Mouse (Mus musculus) heart, postnatal 0 days (tissue): Measurements from ENCODE around the gene Ikzf2. TPM values are rescaled to one million over a fixed set of nuclear protein-coding genes. Genes with fewer than 3 reads are reported as not detected.

Source experiments
- ATAC-seq: fragments of 200-750 bp; cut with Nextera tagmentation; 2 replicates; pipeline ENCODE4 v1.8.0; 2017; ENCODE audit warnings: low read depth, moderate number of reproducible peaks, moderate library complexity; ENCODE audit not compliant: insufficient read depth
- DNase-seq: peaks from one replicate; pipeline ENCODE4 v3.0.0-alpha.2; 2016; ENCODE audit warnings: low spot score
- H3K27ac ChIP-seq: fragments of 300-500 bp; sonication (generic); 2 replicates; pipeline ENCODE4 v1.5.1; 2014; ENCODE audit warnings: low read depth, mild to moderate bottlenecking
- H3K27me3 ChIP-seq: fragments of 300-500 bp; sonication (generic); 2 replicates; pipeline ENCODE4 v1.6.1; 2014; ENCODE audit warnings: low read length, mixed read lengths; ENCODE audit not compliant: control insufficient read depth, insufficient read depth
- H3K36me3 ChIP-seq: fragments of 300-500 bp; sonication (generic); replicated peaks from 2 replicates; pipeline ENCODE4 v1.6.1; 2014; ENCODE audit warnings: low read length, mixed read lengths; ENCODE audit not compliant: control insufficient read depth, insufficient read depth
- H3K4me1 ChIP-seq: fragments of 300-500 bp; sonication (generic); 2 replicates; pipeline ENCODE4 v1.6.1; 2014; ENCODE audit warnings: antibody characterized with exemption; ENCODE audit not compliant: control insufficient read depth, insufficient read depth
- H3K4me2 ChIP-seq: fragments of 300-500 bp; sonication (generic); 2 replicates; pipeline ENCODE4 v1.6.1; 2014; ENCODE audit warnings: low read depth, mild to moderate bottlenecking, low read length, moderate library complexity
- H3K4me3 ChIP-seq: fragments of 300-500 bp; sonication (generic); 2 replicates; pipeline ENCODE4 v1.5.1; 2014; ENCODE audit warnings: low read depth, low read length
- H3K9ac ChIP-seq: fragments of 300-500 bp; sonication (generic); replicated peaks from 2 replicates; pipeline ENCODE4 v1.6.1; 2014; ENCODE audit warnings: low read depth, low read length, mixed read lengths
- H3K9me3 ChIP-seq: fragments of 300-500 bp; sonication (generic); replicated peaks from 2 replicates; pipeline ENCODE4 v1.6.1; 2016; ENCODE audit warnings: low read length; ENCODE audit not compliant: control insufficient read depth
- CTCF ChIP-seq: IDR thresholded peaks from 2 replicates; pipeline ENCODE4 v1.5.1; 2016; ENCODE audit warnings: antibody characterized with exemption, control low read depth, low read depth
- EP300 ChIP-seq: IDR thresholded peaks from 2 replicates; pipeline ENCODE4 v1.6.1; 2016; ENCODE audit warnings: antibody characterized with exemption, low read depth
- WGBS: fragments of 180-500 bp; shearing (Covaris S2); extraction: QIAGEN DNeasy Blood & Tissue Kit; methylation state at CpG from one replicate; pipeline ENCODE4 v1.1.7; 2014; 5-methylcytosine and 5-hydroxymethylcytosine counted together
- polyA plus RNA-seq: library from polyadenylated mRNA; unstranded; fragments of >200 nt; fragmentation: Nextera tagmentation; extraction: Ambion mirVana; gene quantifications from 2 replicates; pipeline ENCODE4 v1.2.1, GENCODE M21; 2015
- total RNA-seq: library from RNA; depleted of rRNA; stranded (reverse); fragments of >200 nt; gene quantifications from 2 replicates; pipeline ENCODE4 v1.2.3, GENCODE M21; 2014; ENCODE audit warnings: low replicate concordance

Ikzf2 gene
- total and polyA plus RNA-seq, 2 experiments from 2014 or later: 1.7 to 4.7 TPM

- Histone ChIP-seq H3K27ac (peak overlapping the region; percentile 96; the same call in 1 of the 2 replicates), H3K4me2 (peak overlapping the region; percentile 92), H3K36me3 (no peaks in the 10 kb centered on the region), H3K9me3 (no peaks in the 10 kb centered on the region), H3K4me1 (peaks cover 7% of the 10 kb centered on the region; the same call in 1 of the 2 replicates), H3K27me3 (no peaks in the 10 kb centered on the region), H3K9ac (peak overlapping the region; percentile 61), H3K4me3 (peak overlapping the region; percentile 94)
- whole genome bisulfite sequencing: 2% methylated on average over 14 of the region's 15 CpGs
- TF ChIP-seq CTCF (no peak), EP300 (no peak)
- peak; percentile 17 for DNase-seq
- no peak for ATAC-seq
Measured at GRCm38 (mm10) chr1:69685890-69686490, 1.1 kb downstream of the Ikzf2 start.

GRCm38 (mm10) chr1:69685049-69685889 lies 1.8 kb downstream of the Ikzf2 start:
- H3K4me2 ChIP-seq: peak overlapping the region; percentile 92
- H3K27ac ChIP-seq: peak overlapping the region; percentile 16; the same call in 1 of the 2 replicates
- H3K27me3 ChIP-seq: no peaks in the 10 kb centered on the region
- no peaks in the 10 kb centered on the region for H3K36me3 ChIP-seq
- 1% methylated on average over 11 of the region's 11 CpGs for WGBS
- DNase-seq (no peak), ATAC-seq (no peak)
- TF ChIP-seq EP300 (no peak), CTCF (no peak)
- peak overlapping the region; percentile 94 for H3K4me3 ChIP-seq
- H3K9me3 ChIP-seq: no peaks in the 10 kb centered on the region
- H3K4me1 ChIP-seq: peaks cover 7% of the 10 kb centered on the region; the same call in 1 of the 2 replicates
- H3K9ac ChIP-seq: peak overlapping the region; percentile 61

- H3K27ac ChIP-seq: no peak overlapping the region
- ATAC-seq (no peak), DNase-seq (no peak)
- H3K27me3 ChIP-seq: no peaks in the 10 kb centered on the region
- TF ChIP-seq CTCF: no peak
- TF ChIP-seq EP300: no peak
- peaks cover 7% of the 10 kb centered on the region; the same call in 1 of the 2 replicates for H3K4me1 ChIP-seq
- no peaks in the 10 kb centered on the region for H3K36me3 ChIP-seq
- H3K9ac ChIP-seq: peak overlapping the region; percentile 61; the same call in 1 of the 2 replicates
- H3K4me3 ChIP-seq: peak overlapping the region; percentile 94
- 44% methylated on average over 13 of the region's 13 CpGs for WGBS
- peak overlapping the region; percentile 92 for H3K4me2 ChIP-seq
- no peaks in the 10 kb centered on the region for H3K9me3 ChIP-seq
Measured at GRCm38 (mm10) chr1:69684280-69685040, 2.6 kb downstream of the Ikzf2 start.

GRCm38 (mm10) chr1:69683851-69684250 lies 3.2 kb downstream of the Ikzf2 start:
- 81% methylated on average over 3 of the region's 3 CpGs for WGBS
- Histone ChIP-seq H3K9me3 (no peaks in the 10 kb centered on the region), H3K27me3 (no peaks in the 10 kb centered on the region), H3K4me3 (no peak overlapping the region), H3K27ac (no peak overlapping the region), H3K9ac (no peak overlapping the region), H3K36me3 (no peaks in the 10 kb centered on the region), H3K4me2 (peak overlapping the region; percentile 92; the same call in 1 of the 2 replicates), H3K4me1 (peaks cover 7% of the 10 kb centered on the region; the same call in 1 of the 2 replicates)
- no peak for DNase-seq
- TF ChIP-seq CTCF (no peak), EP300 (no peak)
- ATAC-seq: no peak

GRCm38 (mm10) chr1:69683058-69683457 lies 4.0 kb downstream of the Ikzf2 start:
- no peak overlapping the region for H3K9ac ChIP-seq
- no peak overlapping the region for H3K4me2 ChIP-seq
- no peaks in the 10 kb centered on the region for H3K27me3 ChIP-seq
- TF ChIP-seq EP300 (no peak), CTCF (no peak)
- no peaks in the 10 kb centered on the region for H3K9me3 ChIP-seq
- no peaks in the 10 kb centered on the region for H3K36me3 ChIP-seq
- no peak for ATAC-seq
- H3K4me3 ChIP-seq: no peak overlapping the region
- DNase-seq: no peak
- peaks cover 7% of the 10 kb centered on the region; the same call in 1 of the 2 replicates for H3K4me1 ChIP-seq
- WGBS: 87% methylated on average over 8 of the region's 8 CpGs
- no peak overlapping the region for H3K27ac ChIP-seq
